Mouse (Mus musculus) yolk sac, embryonic 10.5 days (tissue): ENCODE results near the gene 2210408I21Rik.

Source experiments
- DNase-seq: peaks from one replicate; pipeline ENCODE4 v3.0.0-alpha.2; 2017; ENCODE audit warnings: low spot score

Gene 2210408I21Rik

GRCm38 (mm10) chr13:77275172-77275747 lies 139.9 kb downstream of the 2210408I21Rik start:
- no peak for DNase-seq

DNA sequence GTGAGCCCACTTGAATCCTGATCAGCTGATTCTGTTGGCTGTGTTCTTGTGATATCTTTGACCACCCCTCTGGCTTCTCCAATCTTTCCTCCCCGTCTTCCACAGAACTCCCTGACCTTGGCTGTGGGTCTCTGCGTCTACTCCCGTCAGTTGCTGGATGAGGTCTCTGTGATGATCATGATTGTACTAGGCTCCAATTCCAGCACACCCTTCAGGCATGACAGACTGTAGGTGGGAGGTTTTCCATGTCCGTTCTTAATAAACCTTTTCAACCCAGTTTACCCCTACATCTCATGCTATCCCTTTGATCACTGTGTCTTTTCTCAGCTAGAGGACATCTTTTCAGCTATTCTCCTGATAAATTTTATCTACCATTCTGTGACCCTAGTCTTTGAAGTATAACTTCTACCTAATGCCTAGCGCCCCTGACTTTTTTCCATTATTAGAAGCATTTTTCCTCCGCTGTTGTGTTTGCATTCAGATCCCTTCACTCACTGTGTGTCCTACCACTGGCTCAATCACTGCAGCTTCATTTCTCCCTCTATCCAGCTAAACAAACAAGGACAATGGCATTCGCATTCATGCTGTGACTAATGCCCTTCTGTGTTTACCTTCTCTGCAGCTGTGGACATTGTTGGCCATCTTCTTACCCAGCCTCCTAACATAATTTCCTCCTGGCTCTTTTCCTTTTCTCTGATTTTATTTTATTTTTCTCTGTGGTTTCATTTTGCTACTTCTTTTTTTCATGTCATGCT lies 143.5 kb downstream of the 2210408I21Rik start:
- DNase-seq = no peak

DNA sequence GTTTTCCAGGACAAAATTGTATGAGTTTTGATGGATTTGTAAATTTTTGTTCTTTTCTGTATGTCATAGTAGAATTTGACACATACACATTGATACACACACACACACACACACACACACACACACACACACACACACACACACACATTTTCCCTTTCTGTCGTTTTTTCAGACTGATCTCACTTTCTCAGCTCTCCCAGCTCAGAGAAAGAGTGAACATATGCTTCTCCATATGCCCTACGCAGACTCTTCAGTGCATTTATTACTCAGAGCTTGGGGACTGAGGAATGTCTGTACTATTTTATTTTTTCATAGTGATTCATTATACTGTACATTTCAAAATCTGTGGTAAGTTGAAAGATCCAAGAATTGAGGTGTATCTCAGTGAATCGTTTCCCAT lies 160.2 kb downstream of the 2210408I21Rik start:
- no peak for DNase-seq

- no peak for DNase-seq
Measured at GRCm38 (mm10) chr13:77324101-77324500, 188.8 kb downstream of the 2210408I21Rik start.

GRCm38 (mm10) chr13:77326174-77326959 lies 191.0 kb downstream of the 2210408I21Rik start:
- no peak for DNase-seq

GRCm38 (mm10) chr13:77342097-77342496 lies 206.8 kb downstream of the 2210408I21Rik start:
- no peak for DNase-seq

GRCm38 (mm10) chr13:77385448-77385970 lies 250.2 kb downstream of the 2210408I21Rik start:
- no peak for DNase-seq

DNA sequence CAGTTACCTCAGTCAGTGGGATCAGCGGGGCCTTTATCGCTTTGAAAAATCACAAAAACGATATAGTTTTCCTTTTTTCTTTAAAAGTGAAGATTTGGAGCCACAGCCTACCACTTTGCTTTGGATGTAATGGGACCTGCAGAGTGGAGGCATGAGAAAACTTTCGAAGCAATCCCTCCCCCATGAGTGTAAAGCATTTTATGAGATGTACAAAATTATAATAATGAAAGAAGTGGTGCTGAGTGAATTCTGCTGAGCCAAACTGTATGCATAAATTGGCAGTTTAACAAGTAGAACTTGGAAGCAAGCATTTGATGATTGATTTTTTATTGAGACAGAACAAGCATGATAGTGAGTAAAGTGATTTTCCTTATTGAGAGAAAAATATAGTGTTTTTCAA lies 250.7 kb downstream of the 2210408I21Rik start:
- no peak for DNase-seq

DNA sequence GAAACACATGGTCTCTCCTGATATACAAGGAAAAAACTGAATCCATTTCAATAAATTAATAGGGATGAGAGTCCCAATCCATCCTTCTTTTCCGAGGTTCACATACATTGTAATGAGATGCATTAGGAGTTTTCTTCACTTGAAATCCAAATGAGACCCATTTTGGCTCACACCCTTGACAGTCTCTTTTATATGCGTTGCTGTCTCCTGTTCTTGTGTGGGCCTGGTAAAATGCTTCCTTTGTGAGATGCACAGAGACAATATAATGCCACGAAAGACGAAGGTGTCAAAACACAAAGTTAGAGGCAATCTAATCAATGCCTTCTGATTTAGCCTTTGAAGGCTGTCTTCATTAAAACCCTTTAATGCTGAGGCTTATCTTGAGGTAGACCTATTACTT lies 252.8 kb downstream of the 2210408I21Rik start:
- no peak for DNase-seq

DNA sequence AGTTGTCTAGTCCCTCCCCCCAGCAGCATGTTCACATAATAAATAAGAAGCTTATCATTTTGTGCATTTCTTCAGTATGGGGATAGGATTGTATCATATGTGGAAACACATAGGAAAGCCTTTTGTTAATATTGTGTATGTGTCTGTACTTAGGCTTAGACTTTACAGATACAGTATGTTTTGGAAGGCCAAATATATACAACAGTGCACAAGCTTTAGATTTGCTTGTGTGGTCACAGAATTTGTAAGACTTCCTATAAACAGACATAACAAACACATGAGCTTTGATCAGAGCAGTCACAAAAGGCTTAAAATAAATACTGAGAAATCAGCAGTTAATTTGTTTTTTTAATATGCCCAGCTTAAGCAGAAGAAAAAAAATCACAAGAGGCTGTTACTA lies 253.9 kb downstream of the 2210408I21Rik start:
- DNase-seq = no peak

DNA sequence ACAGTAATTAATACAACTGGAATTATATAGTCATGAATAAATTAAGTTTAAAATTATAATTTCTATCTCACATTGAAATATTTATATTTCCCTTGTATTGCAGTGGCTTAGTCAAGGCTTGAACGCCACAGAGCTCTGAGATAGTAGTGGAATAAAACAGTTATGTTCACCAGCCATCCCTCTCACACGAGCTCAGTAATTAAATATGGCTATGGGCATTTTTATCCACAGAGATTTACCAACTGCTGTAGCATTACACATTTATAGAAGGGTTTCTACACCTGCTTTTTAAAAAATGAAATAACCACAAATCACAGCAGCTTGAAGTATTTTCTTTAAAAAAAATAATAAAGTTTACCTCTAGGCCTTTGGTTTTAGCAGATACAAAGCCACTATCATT lies 261.0 kb downstream of the 2210408I21Rik start:
- DNase-seq = no peak

GRCm38 (mm10) chr13:77396981-77397380 lies 261.6 kb downstream of the 2210408I21Rik start:
- DNase-seq = no peak

DNA sequence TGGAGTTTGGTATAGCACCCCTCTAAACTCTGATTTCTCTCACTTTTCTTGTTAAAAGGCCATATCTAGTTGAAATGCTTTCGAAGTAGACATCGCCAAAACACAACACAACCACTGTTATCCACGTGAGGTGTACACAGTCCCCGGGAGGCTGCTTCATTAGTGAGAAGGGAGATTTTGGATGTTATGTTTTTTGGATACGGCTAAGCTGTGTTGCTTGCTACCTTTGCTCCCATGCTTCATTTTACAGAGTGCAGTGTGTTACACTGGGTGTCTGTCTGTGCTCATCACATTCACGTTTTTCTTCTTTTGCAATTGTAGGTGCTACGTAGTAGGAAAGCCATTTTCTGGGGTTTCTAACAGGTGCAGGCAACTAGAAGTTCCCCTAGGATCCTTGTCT lies 262.3 kb downstream of the 2210408I21Rik start:
- DNase-seq = no peak

- no peak for DNase-seq
Measured at GRCm38 (mm10) chr13:77398477-77398876, 263.1 kb downstream of the 2210408I21Rik start.

GRCm38 (mm10) chr13:77400762-77401161 lies 265.4 kb downstream of the 2210408I21Rik start:
- DNase-seq = no peak

GRCm38 (mm10) chr13:77408530-77408929 lies 273.2 kb downstream of the 2210408I21Rik start:
- DNase-seq = no peak

DNA sequence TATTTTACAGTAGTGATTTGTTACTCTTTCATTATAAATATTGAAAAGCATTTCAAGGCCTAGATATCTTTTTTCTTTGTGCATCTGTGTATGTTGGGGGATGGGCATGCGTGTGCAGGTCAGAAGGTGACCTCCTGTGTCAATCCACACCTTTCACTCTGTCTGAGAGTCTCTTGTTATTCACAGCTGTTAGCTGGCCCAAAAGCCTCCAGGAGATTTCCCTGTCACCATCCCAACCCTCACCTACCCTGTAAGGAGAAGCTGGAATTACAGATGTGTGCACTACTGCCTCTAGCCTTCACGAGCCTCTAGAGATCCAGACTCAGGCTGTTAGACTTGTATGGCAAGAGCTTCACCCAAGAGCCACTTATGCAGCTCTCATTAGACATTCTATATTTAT lies 274.5 kb downstream of the 2210408I21Rik start:
- no peak for DNase-seq

GRCm38 (mm10) chr13:77412829-77413228 lies 277.5 kb downstream of the 2210408I21Rik start:
- no peak for DNase-seq

DNA sequence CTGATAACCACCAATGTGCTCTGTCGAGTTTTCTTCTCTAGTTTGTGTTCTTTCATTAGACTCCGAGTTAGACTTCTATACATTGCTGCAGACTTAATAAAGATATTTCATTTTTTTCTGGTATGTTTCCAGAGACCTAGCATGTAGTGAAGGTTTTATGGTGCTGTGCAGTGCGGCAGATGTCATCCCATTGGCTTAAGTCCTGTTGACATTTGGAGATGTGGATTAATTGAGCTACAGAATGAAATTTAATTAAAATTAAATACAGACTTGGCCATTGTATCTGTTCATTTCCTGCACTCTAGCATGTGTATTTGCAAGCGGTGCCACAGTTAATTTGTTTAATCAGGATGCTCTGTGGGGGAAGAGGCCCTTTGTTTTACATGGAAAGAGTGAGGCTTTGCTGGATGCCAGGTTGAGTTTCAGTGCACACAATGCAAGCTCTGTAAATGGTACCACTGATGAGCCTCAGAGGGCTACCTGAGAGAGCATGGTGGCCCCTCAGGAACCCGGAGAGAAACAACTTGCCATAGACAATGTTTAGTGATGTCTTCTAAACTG lies 314.7 kb downstream of the 2210408I21Rik start:
- DNase-seq = no peak

- no peak for DNase-seq
Measured at GRCm38 (mm10) chr13:77470093-77470621, 334.8 kb downstream of the 2210408I21Rik start.

- DNase-seq = no peak
Measured at GRCm38 (mm10) chr13:77476420-77476819, 341.1 kb downstream of the 2210408I21Rik start.
